Mouse (Mus musculus) urinary bladder, adult 18-20 months (tissue): ENCODE data around the gene Eif5a.
"Not testable (repeated sequence)": the region's sequence is repeated elsewhere in the genome, so short reads cannot be mapped to it uniquely, and the experiment has no call there.

Source experiments
- DNase-seq, 2 experiments: peaks; one replicate each; pipeline ENCODE4 v3.0.0; 2022; ENCODE audit warnings: low spot score in 2 of 2, mixed read lengths in 2 of 2

The Eif5a gene

GRCm38 (mm10) chr11:69921114-69922011 lies at the start of gene Eif5a:
Eif5a (minus strand) TSS chr11:69921958.
- DNase-seq, result peak; percentile 99 to 100

- DNase-seq, result no peak
Measured at GRCm38 (mm10) chr11:69970775-69971174, 49.0 kb upstream of the Eif5a start.

GRCm38 (mm10) chr11:69970222-69970621 lies 48.5 kb upstream of the Eif5a start:
- DNase-seq, result no peak

- no peak for DNase-seq
Measured at GRCm38 (mm10) chr11:69968793-69969192, 47.0 kb upstream of the Eif5a start.

- no peak for DNase-seq
Measured at GRCm38 (mm10) chr11:69966860-69967517, 45.2 kb upstream of the Eif5a start.

- DNase-seq, result peak; percentile 32 to 57
Measured at GRCm38 (mm10) chr11:69966006-69966859, 44.5 kb upstream of the Eif5a start.

GRCm38 (mm10) chr11:69965271-69966005 lies 43.7 kb upstream of the Eif5a start:
- peak; percentile 69 to 78 for DNase-seq

- no peak for DNase-seq
Measured at GRCm38 (mm10) chr11:69964650-69965270, 43.0 kb upstream of the Eif5a start, which contains the start of gene Cldn7. Cldn7 (plus strand) TSS chr11:69964779.

- DNase-seq, result peak in 1 of 2 experiments; percentile 46
Measured at GRCm38 (mm10) chr11:69961841-69962240, 40.1 kb upstream of the Eif5a start.

- no peak for DNase-seq
Measured at GRCm38 (mm10) chr11:69960616-69961015, 38.9 kb upstream of the Eif5a start.

- DNase-seq, result no peak
Measured at GRCm38 (mm10) chr11:69956218-69956617, 34.5 kb upstream of the Eif5a start.

GRCm38 (mm10) chr11:69955618-69956017 lies 33.9 kb upstream of the Eif5a start:
- DNase-seq, result not testable (repeated sequence)

- no peak for DNase-seq
Measured at GRCm38 (mm10) chr11:69953267-69953915, 31.6 kb upstream of the Eif5a start.

GRCm38 (mm10) chr11:69952274-69952673 lies 30.5 kb upstream of the Eif5a start:
- no peak for DNase-seq

GRCm38 (mm10) chr11:69950807-69951459 lies 29.2 kb upstream of the Eif5a start:
- no peak for DNase-seq

GRCm38 (mm10) chr11:69948763-69949150 lies 27.0 kb upstream of the Eif5a start:
- peak; percentile 75 to 76 for DNase-seq

- peak; percentile 74 to 84 for DNase-seq
Measured at GRCm38 (mm10) chr11:69948066-69948762, 26.5 kb upstream of the Eif5a start, which contains the start of gene Slc2a4. Slc2a4 (minus strand) TSS chr11:69948188.

GRCm38 (mm10) chr11:69947337-69948065 lies 25.7 kb upstream of the Eif5a start:
- no peak for DNase-seq
